Mouse (Mus musculus) mesoderm, embryonic 11.5 days (tissue): Measurements from ENCODE around the gene Cd180.
"Not testable (repeated sequence)": the region's sequence is repeated elsewhere in the genome, so short reads cannot be mapped to it uniquely, and the experiment has no call there.

ENCODE experiments used
- DNase-seq: peaks from one replicate; pipeline ENCODE4 v3.0.0-alpha.2; 2012; ENCODE audit warnings: low read depth, low spot score

Cd180 gene

GRCm38 (mm10) chr13:102678482-102678881 lies 14.9 kb upstream of the Cd180 start:
- peak; percentile 85 for DNase-seq

GRCm38 (mm10) chr13:102684890-102685289 lies 8.5 kb upstream of the Cd180 start:
- DNase-seq = no peak

GRCm38 (mm10) chr13:102688121-102688520 lies 5.2 kb upstream of the Cd180 start:
- no peak for DNase-seq

- no peak for DNase-seq
Observed at GRCm38 (mm10) chr13:102689201-102690090, 3.9 kb upstream of the Cd180 start.

GRCm38 (mm10) chr13:102690184-102690583 lies 3.2 kb upstream of the Cd180 start:
- DNase-seq = no peak

GRCm38 (mm10) chr13:102691408-102692150 lies 1.8 kb upstream of the Cd180 start:
- DNase-seq = no peak

- no peak for DNase-seq
Observed at GRCm38 (mm10) chr13:102694154-102694553, 796 bp downstream of the Cd180 start.

GRCm38 (mm10) chr13:102695121-102695905 lies 2.0 kb downstream of the Cd180 start:
- DNase-seq = no peak

- DNase-seq = no peak
Observed at GRCm38 (mm10) chr13:102698335-102698734, 5.0 kb downstream of the Cd180 start.

- DNase-seq = peak; percentile 8
Observed at GRCm38 (mm10) chr13:102698751-102699323, 5.5 kb downstream of the Cd180 start.

GRCm38 (mm10) chr13:102700176-102700575 lies 6.8 kb downstream of the Cd180 start:
- no peak for DNase-seq

- DNase-seq = no peak
Observed at GRCm38 (mm10) chr13:102700744-102701143, 7.4 kb downstream of the Cd180 start.

GRCm38 (mm10) chr13:102716973-102717372 lies 23.6 kb downstream of the Cd180 start:
- no peak for DNase-seq

GRCm38 (mm10) chr13:102725416-102725815 lies 32.1 kb downstream of the Cd180 start:
- DNase-seq = no peak

GRCm38 (mm10) chr13:102725906-102726305 lies 32.5 kb downstream of the Cd180 start:
- DNase-seq = no peak

- DNase-seq = no peak
Observed at GRCm38 (mm10) chr13:102726876-102727275, 33.5 kb downstream of the Cd180 start.

GRCm38 (mm10) chr13:102728035-102728434 lies 34.7 kb downstream of the Cd180 start:
- no peak for DNase-seq

GRCm38 (mm10) chr13:102728951-102729350 lies 35.6 kb downstream of the Cd180 start:
- not testable (repeated sequence) for DNase-seq

- peak; percentile 19 for DNase-seq
Observed at GRCm38 (mm10) chr13:102733063-102733462, 39.7 kb downstream of the Cd180 start.

- no peak for DNase-seq
Observed at GRCm38 (mm10) chr13:102737811-102738210, 44.5 kb downstream of the Cd180 start.

- no peak for DNase-seq
Observed at GRCm38 (mm10) chr13:102739720-102740535, 46.6 kb downstream of the Cd180 start.
